Mouse (Mus musculus): ENCODE measurements at regions not wholly inside any gene's neighbourhood (a gene's known extent, or its start where the extent isn't known, plus 50 kb on each side); places are given as distances from the start of the nearest gene placed in this dataset.
"Not testable (repeated sequence)": the region's sequence is repeated elsewhere in the genome, so short reads cannot be mapped to it uniquely, and the experiment has no call there.

- ATAC-seq (ENCODE audit: insufficient read depth, low FRiP score, low read depth) = not testable (repeated sequence)
- 50% methylated on average over 9 of the region's 10 CpGs for WGBS
These were observed 89.2 kb upstream of the Enpep start for GRCm38 (mm10) chr3:129421620-129422239.

GRCm38 (mm10) chr3:129428750-129429149, 96.2 kb upstream of the Enpep start:
- Histone ChIP-seq H3K27ac (no peak overlapping the region), H3K4me2 (no peak overlapping the region), H3K9me3 (no peaks in the 10 kb centered on the region), H3K4me3 (replicated peaks) (no peak overlapping the region), H3K36me3 (no peaks in the 10 kb centered on the region), H3K4me1 (0 out of 2 replicates have a peak, but pooled peaks cover 4% of the 10 kb centered on the region), H3K27me3 (replicated peaks) (no peaks in the 10 kb centered on the region), H3K9ac (no peak overlapping the region)
- WGBS = 79% methylated on average over 2 of the region's 2 CpGs
- no peak for ATAC-seq (ENCODE audit: insufficient read depth, low FRiP score, low read depth)

More at GRCm38 (mm10) chr3:129421620-129422239, 89.2 kb upstream of the Enpep start:
- H3K4me1 ChIP-seq; H3K36me3 ChIP-seq; H3K27ac ChIP-seq; H3K9ac ChIP-seq; H3K27me3 ChIP-seq (replicated peaks); H3K4me3 ChIP-seq (replicated peaks); H3K9me3 ChIP-seq; H3K4me2 ChIP-seq: not testable (repeated sequence)

- no peak overlapping the region for H3K4me3 ChIP-seq (replicated peaks)
- no peak overlapping the region for H3K9ac ChIP-seq
- 42% methylated on average over 8 of the region's 8 CpGs for WGBS
- H3K4me1 ChIP-seq = 0 out of 2 replicates have a peak, but pooled peaks cover 4% of the 10 kb centered on the region
- no peaks in the 10 kb centered on the region for H3K36me3 ChIP-seq
- H3K27ac ChIP-seq = no peak overlapping the region
- H3K9me3 ChIP-seq = no peaks in the 10 kb centered on the region
- no peaks in the 10 kb centered on the region for H3K27me3 ChIP-seq (replicated peaks)
- ATAC-seq (ENCODE audit: insufficient read depth, low FRiP score, low read depth) = peak; percentile 63; the same call in 1 of the 2 replicates
- H3K4me2 ChIP-seq = no peak overlapping the region
These were observed 96.9 kb upstream of the Enpep start for GRCm38 (mm10) chr3:129429161-129430111.

- H3K4me3 ChIP-seq (replicated peaks) = no peak overlapping the region
- no peaks in the 10 kb centered on the region for H3K9me3 ChIP-seq
- no peaks in the 10 kb centered on the region for H3K36me3 ChIP-seq
- ATAC-seq (ENCODE audit: insufficient read depth, low FRiP score, low read depth) = no peak
- H3K27me3 ChIP-seq (replicated peaks) = no peaks in the 10 kb centered on the region
- 73% methylated on average over 11 of the region's 11 CpGs for WGBS
- H3K4me2 ChIP-seq = no peak overlapping the region
- H3K9ac ChIP-seq = no peak overlapping the region
- H3K4me1 ChIP-seq = 0 out of 2 replicates have a peak, but pooled peaks cover 3% of the 10 kb centered on the region
- no peak overlapping the region for H3K27ac ChIP-seq
These were observed 98.1 kb upstream of the Elovl6 start for GRCm38 (mm10) chr3:129434056-129434455.

GRCm38 (mm10) chr3:129437687-129438086, 94.5 kb upstream of the Elovl6 start:
- ATAC-seq (ENCODE audit: insufficient read depth, low FRiP score, low read depth) = no peak
- no peaks in the 10 kb centered on the region for H3K9me3 ChIP-seq
- no peak overlapping the region for H3K4me2 ChIP-seq
- no peaks in the 10 kb centered on the region for H3K4me1 ChIP-seq
- no peaks in the 10 kb centered on the region for H3K27me3 ChIP-seq (replicated peaks)
- H3K4me3 ChIP-seq (replicated peaks) = no peak overlapping the region
- H3K9ac ChIP-seq = no peak overlapping the region
- 69% methylated on average over 6 of the region's 6 CpGs for WGBS
- H3K36me3 ChIP-seq = no peaks in the 10 kb centered on the region
- no peak overlapping the region for H3K27ac ChIP-seq

- no peak overlapping the region for H3K4me2 ChIP-seq
- H3K9ac ChIP-seq = no peak overlapping the region
- H3K36me3 ChIP-seq = no peaks in the 10 kb centered on the region
- H3K27me3 ChIP-seq (replicated peaks) = no peaks in the 10 kb centered on the region
- H3K4me1 ChIP-seq = no peaks in the 10 kb centered on the region
- H3K9me3 ChIP-seq = no peaks in the 10 kb centered on the region
- no peak overlapping the region for H3K27ac ChIP-seq
- no peak overlapping the region for H3K4me3 ChIP-seq (replicated peaks)
- 69% methylated on average over 5 of the region's 5 CpGs for WGBS
- no peak for ATAC-seq (ENCODE audit: insufficient read depth, low FRiP score, low read depth)
These were observed 89.4 kb upstream of the Elovl6 start for GRCm38 (mm10) chr3:129442756-129443155.

GRCm38 (mm10) chr3:129444221-129444620, 87.9 kb upstream of the Elovl6 start:
- Histone ChIP-seq H3K9ac (no peak overlapping the region), H3K27me3 (replicated peaks) (no peaks in the 10 kb centered on the region), H3K4me3 (replicated peaks) (no peak overlapping the region), H3K4me2 (no peak overlapping the region), H3K4me1 (no peaks in the 10 kb centered on the region), H3K27ac (no peak overlapping the region), H3K36me3 (no peaks in the 10 kb centered on the region), H3K9me3 (no peaks in the 10 kb centered on the region)
- ATAC-seq (ENCODE audit: insufficient read depth, low FRiP score, low read depth) = no peak
- WGBS = 95% methylated on average over 3 of the region's 3 CpGs

- no peaks in the 10 kb centered on the region for H3K36me3 ChIP-seq
- WGBS = 74% methylated on average over 6 of the region's 6 CpGs
- ATAC-seq (ENCODE audit: insufficient read depth, low FRiP score, low read depth) = no peak
- H3K4me2 ChIP-seq = no peak overlapping the region
- H3K27ac ChIP-seq = no peak overlapping the region
- H3K4me1 ChIP-seq = no peaks in the 10 kb centered on the region
- H3K9ac ChIP-seq = no peak overlapping the region
- H3K9me3 ChIP-seq = no peaks in the 10 kb centered on the region
- no peak overlapping the region for H3K4me3 ChIP-seq (replicated peaks)
- no peaks in the 10 kb centered on the region for H3K27me3 ChIP-seq (replicated peaks)
These were observed 86.2 kb upstream of the Elovl6 start for GRCm38 (mm10) chr3:129445961-129446360.

- Histone ChIP-seq H3K27me3 (replicated peaks) (no peaks in the 10 kb centered on the region), H3K4me2 (no peak overlapping the region), H3K9ac (no peak overlapping the region), H3K4me1 (no peaks in the 10 kb centered on the region), H3K4me3 (replicated peaks) (no peak overlapping the region), H3K9me3 (no peaks in the 10 kb centered on the region), H3K27ac (no peak overlapping the region), H3K36me3 (no peaks in the 10 kb centered on the region)
- no peak for ATAC-seq (ENCODE audit: insufficient read depth, low FRiP score, low read depth)
- WGBS = 84% methylated on average over 4 of the region's 4 CpGs
These were observed 82.2 kb upstream of the Elovl6 start for GRCm38 (mm10) chr3:129449928-129450327.

- ATAC-seq (ENCODE audit: insufficient read depth, low FRiP score, low read depth) = no peak
- Histone ChIP-seq H3K36me3 (no peaks in the 10 kb centered on the region), H3K27ac (no peak overlapping the region), H3K4me2 (no peak overlapping the region), H3K9ac (no peak overlapping the region), H3K4me3 (replicated peaks) (no peak overlapping the region), H3K4me1 (no peaks in the 10 kb centered on the region), H3K9me3 (no peaks in the 10 kb centered on the region), H3K27me3 (replicated peaks) (no peaks in the 10 kb centered on the region)
- WGBS = 72% methylated on average over 5 of the region's 5 CpGs
These were observed 81.5 kb upstream of the Elovl6 start for GRCm38 (mm10) chr3:129450671-129451070.

- 82% methylated on average over 5 of the region's 5 CpGs for WGBS
- Histone ChIP-seq H3K9ac (no peak overlapping the region), H3K36me3 (no peaks in the 10 kb centered on the region), H3K4me3 (replicated peaks) (no peak overlapping the region), H3K4me2 (no peak overlapping the region), H3K9me3 (no peaks in the 10 kb centered on the region), H3K27ac (no peak overlapping the region), H3K27me3 (replicated peaks) (no peaks in the 10 kb centered on the region), H3K4me1 (no peaks in the 10 kb centered on the region)
- no peak for ATAC-seq (ENCODE audit: insufficient read depth, low FRiP score, low read depth)
These were observed 62.1 kb upstream of the Elovl6 start for GRCm38 (mm10) chr3:129470088-129470487.

GRCm38 (mm10) chr3:129471332-129471731, 60.8 kb upstream of the Elovl6 start:
- Histone ChIP-seq H3K9ac (no peak overlapping the region), H3K27me3 (replicated peaks) (no peaks in the 10 kb centered on the region), H3K9me3 (no peaks in the 10 kb centered on the region), H3K36me3 (no peaks in the 10 kb centered on the region), H3K4me1 (no peaks in the 10 kb centered on the region), H3K4me2 (no peak overlapping the region), H3K27ac (no peak overlapping the region), H3K4me3 (replicated peaks) (no peak overlapping the region)
- no peak for ATAC-seq (ENCODE audit: insufficient read depth, low FRiP score, low read depth)
- whole genome bisulfite sequencing = 59% methylated on average over 1 of the region's 1 CpGs
